Mouse (Mus musculus): ENCODE measurements around the gene Tgfa. TPM values are rescaled to one million over a fixed set of nuclear protein-coding genes. Genes with fewer than 3 reads are reported as not detected.

The Tgfa gene
- total and polyA plus RNA-seq, 3 experiments, result 7.8 to 9.1 TPM; not detected in 1

DNA sequence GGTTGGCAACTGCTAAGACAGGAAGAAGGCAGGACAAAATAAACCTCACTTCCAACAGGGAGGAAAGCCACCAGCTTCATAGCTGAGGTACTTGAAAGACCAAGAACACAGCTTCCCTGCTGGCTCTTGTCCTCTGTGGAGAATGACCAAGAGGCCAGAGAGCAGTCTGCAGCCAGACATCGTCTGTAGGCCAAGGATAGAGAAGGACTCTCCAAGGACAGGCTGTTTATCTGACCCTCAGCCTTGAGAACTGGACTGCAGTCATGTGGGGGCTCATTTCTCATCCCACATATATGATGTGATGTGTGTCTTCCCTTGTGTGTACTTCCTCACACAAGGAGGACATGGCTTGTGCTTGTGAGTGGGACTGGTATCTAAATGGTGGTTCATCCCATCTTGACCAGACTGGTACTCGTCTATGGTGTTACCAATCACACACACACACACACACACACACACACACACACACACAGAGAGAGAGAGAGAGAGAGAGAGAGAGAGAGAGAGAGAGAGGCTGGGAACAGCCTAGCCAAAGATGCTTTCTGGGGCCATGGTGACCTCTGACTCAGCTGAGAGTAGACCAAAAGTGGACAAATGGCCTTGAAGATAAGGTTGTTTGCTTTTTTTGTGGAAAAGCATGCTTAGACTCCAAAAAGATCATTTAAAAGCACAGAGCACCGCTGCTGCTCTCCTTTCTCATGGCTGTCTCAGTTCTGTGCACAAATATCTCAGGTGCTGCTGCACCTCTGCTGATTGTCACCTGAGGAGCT is 18.0 kb downstream of the Tgfa start:
- H3K4me1 ChIP-seq (ENCODE audit: control insufficient read depth in 1 of 2, insufficient read depth in 2 of 2, low read length in 2 of 2), result peaks cover 4 to 22% of the 10 kb centered on the region in 2 experiments
- no peaks in the 10 kb centered on the region for H3K79me2 ChIP-seq (ENCODE audit: control insufficient read depth, insufficient read depth, low read length, poor library complexity)
- peaks cover 0 to 20% of the 10 kb centered on the region in 2 experiments; a peak in 2 of 4 replicates for H3K36me3 ChIP-seq (ENCODE audit: control insufficient read depth in 1 of 2, insufficient read depth in 2 of 2, low read length in 2 of 2)
- no peaks in the 10 kb centered on the region for H3K27me3 ChIP-seq (ENCODE audit: control insufficient read depth in 1 of 2, insufficient read depth in 2 of 2, low read length in 2 of 2)
- no peak overlapping the region for H3K27ac ChIP-seq (ENCODE audit: control insufficient read depth, low read depth, low read length)
- H3K9ac ChIP-seq (ENCODE audit: control insufficient read depth, low read depth, low read length, poor library complexity, severe bottlenecking), result no peak overlapping the region
- DNase-seq (ENCODE audit: low read depth, low spot score), result no peak
- H3K4me3 ChIP-seq (ENCODE audit: control insufficient read depth in 1 of 2, insufficient read depth in 1 of 2, low read depth in 2 of 2, low read length in 2 of 2), result no peak overlapping the region
- H3K9me3 ChIP-seq (replicated peaks; ENCODE audit: insufficient read depth, low read length), result no peaks in the 10 kb centered on the region
- TF ChIP-seq ETS1 (IDR thresholded peaks at IDR 0.05; ENCODE audit: low read depth, low read length), result no peak

DNA sequence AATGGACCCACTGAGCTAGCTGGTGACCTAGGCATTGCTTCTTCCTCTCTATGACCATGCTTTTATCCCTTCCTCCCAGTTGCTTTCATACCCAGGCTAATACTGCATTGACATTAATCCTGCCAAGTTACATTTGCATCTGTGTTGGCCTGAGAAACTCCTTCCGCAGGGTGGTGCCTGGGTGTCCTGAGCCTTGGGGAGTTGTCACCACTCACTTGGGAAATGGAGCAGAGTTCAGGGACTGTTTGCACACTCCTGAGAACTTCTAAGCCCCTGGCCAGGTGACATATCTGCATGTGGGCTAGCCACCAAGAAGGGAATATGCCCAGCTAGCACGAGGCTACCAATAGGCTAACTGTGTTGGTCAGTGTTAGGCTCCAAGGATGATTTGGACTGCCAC is 23.0 kb downstream of the Tgfa start:
- peak overlapping the region; percentile 73 for H3K27ac ChIP-seq (ENCODE audit: control insufficient read depth, low read depth, low read length)
- no peaks in the 10 kb centered on the region for H3K27me3 ChIP-seq (ENCODE audit: control insufficient read depth in 1 of 2, insufficient read depth in 2 of 2, low read length in 2 of 2)
- DNase-seq (ENCODE audit: low read depth, low spot score), result no peak
- no peak for TF ChIP-seq ZC3H11A (IDR thresholded peaks at IDR 0.05; ENCODE audit: low read depth, low read length)
- no peak for TF ChIP-seq EP300 (IDR thresholded peaks at IDR 0.05; ENCODE audit: low read depth in 1 of 2, low read length in 2 of 2)
- no peak for TF ChIP-seq KAT2A (conservative IDR thresholded peaks at IDR 0.05; ENCODE audit: low read depth, low read length)
- H3K4me3 ChIP-seq (ENCODE audit: control insufficient read depth in 1 of 2, insufficient read depth in 1 of 2, low read depth in 2 of 2, low read length in 2 of 2), result no peak overlapping the region
- H3K9me3 ChIP-seq (replicated peaks; ENCODE audit: insufficient read depth, low read length), result no peaks in the 10 kb centered on the region
- H3K79me2 ChIP-seq (ENCODE audit: control insufficient read depth, insufficient read depth, low read length, poor library complexity), result no peaks in the 10 kb centered on the region
- H3K4me1 ChIP-seq (ENCODE audit: control insufficient read depth in 1 of 2, insufficient read depth in 2 of 2, low read length in 2 of 2), result peaks cover 7 to 38% of the 10 kb centered on the region in 2 experiments
- peaks cover 0 to 40% of the 10 kb centered on the region in 2 experiments; a peak in 2 of 4 replicates for H3K36me3 ChIP-seq (ENCODE audit: control insufficient read depth in 1 of 2, insufficient read depth in 2 of 2, low read length in 2 of 2)
- H3K9ac ChIP-seq (ENCODE audit: control insufficient read depth, low read depth, low read length, poor library complexity, severe bottlenecking), result no peak overlapping the region

DNA sequence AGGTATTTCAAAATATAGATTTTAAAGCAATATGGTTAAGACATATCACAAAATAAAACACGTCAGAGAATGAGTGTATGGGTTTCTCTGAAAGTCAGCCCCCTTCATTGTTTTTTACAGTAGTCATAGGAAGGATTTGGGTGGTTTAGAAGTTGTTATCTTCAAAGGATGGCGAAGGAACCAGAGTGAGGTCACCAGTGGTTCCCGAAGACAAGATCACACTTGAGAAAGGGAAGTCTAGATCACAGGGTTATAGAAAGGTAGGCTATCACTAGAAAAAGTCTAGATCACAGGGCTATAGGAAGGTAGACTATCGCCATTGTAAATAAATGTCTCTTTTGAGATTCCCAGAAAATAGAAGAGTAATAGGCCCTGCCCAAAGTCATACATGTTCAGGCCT is 23.7 kb downstream of the Tgfa start:
- peak; percentile 59 for DNase-seq (ENCODE audit: low read depth, low spot score)
- TF ChIP-seq TBP (IDR thresholded peaks at IDR 0.05; ENCODE audit: low read depth, low read length) (no peak), TAL1 (IDR thresholded peaks at IDR 0.05; ENCODE audit: low read length) (no peak), EP300 (IDR thresholded peaks at IDR 0.05; ENCODE audit: low read depth in 1 of 2, low read length in 2 of 2) (peak; percentile 23 to 36; a peak in 2 of 4 replicates), ETS1 (IDR thresholded peaks at IDR 0.05; ENCODE audit: low read depth, low read length) (peak; percentile 55; the same call in 1 of the 2 replicates), MXI1 (IDR thresholded peaks at IDR 0.05; ENCODE audit: low read depth, low read length) (no peak), USF2 (IDR thresholded peaks at IDR 0.05; ENCODE audit: borderline replicate concordance in 1 of 2, insufficient read depth in 1 of 2, low read depth in 1 of 2, low read length in 2 of 2) (no peak), CHD2 (IDR thresholded peaks at IDR 0.05; ENCODE audit: low read length) (no peak), POLR2AphosphoS5 (IDR thresholded peaks at IDR 0.05; ENCODE audit: borderline replicate concordance, low read depth, low read length) (no peak), JUND (IDR thresholded peaks at IDR 0.05; ENCODE audit: low read depth, low read length) (no peak), NRF1 (IDR thresholded peaks at IDR 0.05; ENCODE audit: insufficient read depth, low read depth, low read length, poor library complexity, severe bottlenecking) (no peak), POLR2A (IDR thresholded peaks at IDR 0.05; ENCODE audit: control insufficient read depth in 1 of 2, insufficient read depth in 1 of 2, low read depth in 1 of 2, low read length in 2 of 2, poor library complexity in 1 of 2) (no peak), KAT2A (conservative IDR thresholded peaks at IDR 0.05; ENCODE audit: low read depth, low read length) (no peak), USF1 (IDR thresholded peaks at IDR 0.05; ENCODE audit: low read depth, low read length) (no peak), GATA1 (IDR thresholded peaks at IDR 0.05; ENCODE audit: low read depth, low read length) (peak; percentile 39; the same call in 1 of the 2 replicates), CTCF (IDR thresholded peaks at IDR 0.05 in 2 of 3, conservative IDR thresholded peaks at IDR 0.05 in 1 of 3; ENCODE audit: control insufficient read depth in 1 of 3, insufficient read depth in 1 of 3, low read depth in 2 of 3, low read length in 3 of 3, poor library complexity in 1 of 3, severe bottlenecking in 1 of 3) (no peak), TCF12 (IDR thresholded peaks at IDR 0.05; ENCODE audit: low read depth, low read length) (no peak), ZNF384 (IDR thresholded peaks at IDR 0.05; ENCODE audit: low read depth, low read length) (no peak)
- Histone ChIP-seq H3K4me3 (ENCODE audit: control insufficient read depth in 1 of 2, insufficient read depth in 1 of 2, low read depth in 2 of 2, low read length in 2 of 2) (no peak overlapping the region), H3K9ac (ENCODE audit: control insufficient read depth, low read depth, low read length, poor library complexity, severe bottlenecking) (peak overlapping the region; percentile 23; the same call in 1 of the 2 replicates), H3K27me3 (ENCODE audit: control insufficient read depth in 1 of 2, insufficient read depth in 2 of 2, low read length in 2 of 2) (no peaks in the 10 kb centered on the region), H3K9me3 (replicated peaks; ENCODE audit: insufficient read depth, low read length) (no peaks in the 10 kb centered on the region), H3K27ac (ENCODE audit: control insufficient read depth, low read depth, low read length) (peak overlapping the region; percentile 73), H3K36me3 (ENCODE audit: control insufficient read depth in 1 of 2, insufficient read depth in 2 of 2, low read length in 2 of 2) (peaks cover 0 to 40% of the 10 kb centered on the region in 2 experiments; a peak in 2 of 4 replicates), H3K4me1 (ENCODE audit: control insufficient read depth in 1 of 2, insufficient read depth in 2 of 2, low read length in 2 of 2) (peaks cover 7 to 41% of the 10 kb centered on the region in 2 experiments), H3K79me2 (ENCODE audit: control insufficient read depth, insufficient read depth, low read length, poor library complexity) (no peaks in the 10 kb centered on the region)

All from MEL (cell line).